Mouse (Mus musculus): ENCODE results near the gene Podxl.

- TF ChIP-seq CTCF (IDR thresholded peaks at IDR 0.05; ENCODE audit: insufficient read depth, low read depth, low read length), result no peak
- TF ChIP-seq POLR2A (IDR thresholded peaks at IDR 0.05; ENCODE audit: insufficient read depth, low read depth, low read length), result no peak
Measured at GRCm38 (mm10) chr6:31524647-31525046, 39.1 kb downstream of the Podxl start.
